Mouse (Mus musculus) hindbrain, embryonic 10.5 days (tissue): ENCODE data around the gene Pou6f1. TPM values are rescaled to one million over a fixed set of nuclear protein-coding genes. Genes with fewer than 3 reads are reported as not detected.

Experiments
- polyA plus RNA-seq: library from polyadenylated mRNA; unstranded; fragments of >200 nt; fragmentation: Nextera tagmentation; extraction: Ambion mirVana; gene quantifications from 2 replicates; pipeline ENCODE4 v1.2.1, GENCODE M21; 2016

Gene Pou6f1
- polyA plus RNA-seq, 1 experiment from 2014 or later, result 9.8 TPM

Other genes with a start within 250 kb of the Pou6f1 start
- 0.21 TPM in 1 of 2 replicates, not detected in the other for gene Methig1, start 246.8 kb downstream of the Pou6f1 start, polyA plus RNA-seq
- gene Mettl7a2, start 246.8 kb downstream of the Pou6f1 start, polyA plus RNA-seq, result not detected in 2 replicates
- 0.47 TPM in 1 of 2 replicates, not detected in the other for gene Higd1c, start 235.4 kb downstream of the Pou6f1 start, polyA plus RNA-seq
- gene Gm5475, start 177.8 kb downstream of the Pou6f1 start, polyA plus RNA-seq, result not detected in 2 replicates
- gene Slc11a2, start 174.9 kb downstream of the Pou6f1 start, polyA plus RNA-seq, result 25.1 and 26.2 TPM in 2 replicates
- gene Letmd1, start 131.0 kb downstream of the Pou6f1 start, polyA plus RNA-seq, result 38.0 and 41.2 TPM in 2 replicates
- 20.9 and 26.2 TPM in 2 replicates for gene Csrnp2, start 104.5 kb downstream of the Pou6f1 start, polyA plus RNA-seq
- 34.6 and 36.9 TPM in 2 replicates for gene Tfcp2, start 48.0 kb downstream of the Pou6f1 start, polyA plus RNA-seq
- 231 and 240 TPM in 2 replicates for gene Dazap2, start 15.4 kb upstream of the Pou6f1 start, polyA plus RNA-seq
- gene Smagp, start 37.0 kb upstream of the Pou6f1 start, polyA plus RNA-seq, result 5.7 and 6.5 TPM in 2 replicates
- 4.0 and 4.5 TPM in 2 replicates for gene Bin2, start 69.6 kb upstream of the Pou6f1 start, polyA plus RNA-seq
- 1.6 and 2.8 TPM in 2 replicates for gene Cela1, start 87.9 kb upstream of the Pou6f1 start, polyA plus RNA-seq
- gene Galnt6, start 129.4 kb upstream of the Pou6f1 start, polyA plus RNA-seq, result 0.05 and 0.11 TPM in 2 replicates
- gene Slc4a8, start 161.8 kb upstream of the Pou6f1 start, polyA plus RNA-seq, result 9.5 and 10.0 TPM in 2 replicates